In the genomic region with DNA sequence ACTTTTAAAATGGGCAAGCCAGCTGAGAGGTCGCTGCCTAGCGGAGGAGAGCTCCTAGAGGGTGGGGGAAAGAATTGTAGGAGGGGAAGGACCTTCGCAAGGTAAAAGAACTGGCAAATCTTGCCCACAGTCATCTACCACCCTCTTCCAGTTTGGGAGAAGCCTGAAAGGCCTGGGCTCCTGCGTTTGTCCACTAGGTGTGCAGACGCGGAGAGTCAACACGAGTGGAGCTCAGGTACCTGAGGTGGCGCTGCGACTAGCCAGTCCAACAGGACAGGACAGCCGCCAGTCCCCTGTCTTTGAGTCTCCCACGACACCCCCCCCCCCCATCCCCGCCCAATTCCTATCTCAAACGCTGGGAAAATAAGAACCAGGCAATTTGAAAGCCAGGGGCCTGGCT, we compare ENCODE assay signal across 10 mouse cellular contexts. TPM values are rescaled to one million over a fixed set of nuclear protein-coding genes. Genes with fewer than 3 reads are reported as not detected.
A peak's percentile ranks its signal among the peaks of the same experiment; 100 is the strongest.
DNase-seq lines count a peak whose midpoint lies in the region; ATAC-seq and TF ChIP-seq lines count a peak whose summit lies in the region.
"Had no signal": no experiment of that assay in that cellular context is flagged by ENCODE, and none has a peak within 500 bp of the region (broad histone marks: within the 10 kb centered on the region; RNA-seq: fewer than 3 reads in every experiment).

No protein-coding gene starts in this region.

- H3K4me2 ChIP-seq in intestine, postnatal 0 days (replicated peaks; ENCODE audit: low read depth): no peak overlapping the region

- no peak for TF ChIP-seq CTCF in ES-Bruce4 (IDR thresholded peaks at IDR 0.05; ENCODE audit: low read depth, low read length)
- TF ChIP-seq CTCF in intestine, postnatal 0 days (IDR thresholded peaks at IDR 0.05; ENCODE audit: low read depth): peak; percentile 37

- H3K9ac ChIP-seq in ES-Bruce4 (ENCODE audit: low read depth, poor library complexity, severe bottlenecking): peak overlapping the region; percentile 69; the same call in 1 of the 2 replicates
- no peak overlapping the region for H3K9ac ChIP-seq in intestine, postnatal 0 days (ENCODE audit: low read depth, low read length)
- H3K9ac ChIP-seq: liver, embryonic 13.5 days had no signal

- 2% methylated on average over 13 of the region's 13 CpGs for WGBS in intestine, postnatal 0 days

- no peaks in the 10 kb centered on the region for H3K4me1 ChIP-seq in ES-Bruce4 (ENCODE audit: control insufficient read depth, insufficient read depth, low read length)
- no peaks in the 10 kb centered on the region; the same call in 1 of the 2 replicates for H3K4me1 ChIP-seq in intestine, postnatal 0 days (replicated peaks; ENCODE audit: control insufficient read depth, insufficient read depth, low read length)
- H3K4me1 ChIP-seq: liver, embryonic 13.5 days had no signal

- no peak overlapping the region for H3K4me3 ChIP-seq in ES-Bruce4 (ENCODE audit: low read depth, low read length)
- no peak overlapping the region for H3K4me3 ChIP-seq in intestine, postnatal 0 days (ENCODE audit: low read depth, low read length)

- no peak for ATAC-seq in intestine, postnatal 0 days
- ATAC-seq in inflammation-experienced regulatory T-cells, adult 6 months: no peak

- no peak for TF ChIP-seq POLR2A in ES-Bruce4 (IDR thresholded peaks at IDR 0.05; ENCODE audit: insufficient read depth, low read length)

- no peak for TF ChIP-seq EP300 in ES-Bruce4 (IDR thresholded peaks at IDR 0.05; ENCODE audit: insufficient read depth, low read depth, low read length)

- H3K27ac ChIP-seq in ES-Bruce4 (ENCODE audit: insufficient read depth, low read length): no peak overlapping the region
- no peak overlapping the region for H3K27ac ChIP-seq in intestine, postnatal 0 days (ENCODE audit: low read depth, low read length)
- H3K27ac ChIP-seq: liver, embryonic 13.5 days had no signal

- peak; percentile 52 for DNase-seq in embryo, embryonic 11 days
- DNase-seq in lung, postnatal 36 days: peak; percentile 79
- no peak for DNase-seq in gastrocnemius, adult 18-20 months (ENCODE audit: low spot score)
- DNase-seq in Muller cell, postnatal 12 days (ENCODE audit: inconsistent ontology term): no peak
- DNase-seq in natural killer cell, adult 2 months (ENCODE audit: low spot score in 2 of 2): no peak
- DNase-seq: liver, embryonic 13.5 days had no signal

- no peaks in the 10 kb centered on the region for H3K36me3 ChIP-seq in ES-Bruce4 (ENCODE audit: control insufficient read depth, insufficient read depth, low read length, poor library complexity, severe bottlenecking)
- H3K36me3 ChIP-seq in intestine, postnatal 0 days (ENCODE audit: control insufficient read depth, insufficient read depth): no peaks in the 10 kb centered on the region
- H3K36me3 ChIP-seq: liver, embryonic 13.5 days had no signal

- H3K27me3 ChIP-seq in ES-Bruce4 (ENCODE audit: control insufficient read depth, insufficient read depth, low read length, poor library complexity, severe bottlenecking): peaks cover 24% of the 10 kb centered on the region
- H3K27me3 ChIP-seq in intestine, postnatal 0 days (replicated peaks; ENCODE audit: control insufficient read depth, insufficient read depth, low read length): peaks cover 95% of the 10 kb centered on the region

- no peaks in the 10 kb centered on the region for H3K9me3 ChIP-seq in ES-Bruce4 (replicated peaks; ENCODE audit: control insufficient read depth, insufficient read depth, low read length, poor library complexity, severe bottlenecking)
- H3K9me3 ChIP-seq in intestine, postnatal 0 days (ENCODE audit: control insufficient read depth): no peaks in the 10 kb centered on the region
- H3K9me3 ChIP-seq: liver, embryonic 13.5 days had no signal

RNA-seq across cellular contexts. Expression of gene Irx1, which starts 0.8 kb away (rescaled TPM):
- not detected in 2 replicates for polyA plus RNA-seq in ES-Bruce4 (2011; ENCODE audit: insufficient read depth, insufficient read length, low read depth, missing spikeins)
- not detected in 2 replicates for polyA plus RNA-seq in intestine, postnatal 0 days (2015; fragmentation: Nextera tagmentation; extraction: Ambion mirVana)
- not detected for total RNA-seq in gastrocnemius, adult 18-20 months (2021)
- polyA plus RNA-seq in inflammation-experienced regulatory T-cells, adult 6 months (2017; shearing (Covaris generic)): not detected
- polyA plus RNA-seq: liver, embryonic 13.5 days; testis, adult 2 months had no signal

Comparison
In these comparisons a context has a peak if more than half of its experiments do, and no peak if none do; other contexts are left out.
1. DNase-seq: peak in embryo, embryonic 11 days (single experiment) and lung, postnatal 36 days (single experiment); none in gastrocnemius, adult 18-20 months (single experiment), Muller cell, postnatal 12 days (single experiment) and natural killer cell, adult 2 months (0 of 2).